24 mouse cellular contexts compared by ENCODE assay signal in the genomic region with DNA sequence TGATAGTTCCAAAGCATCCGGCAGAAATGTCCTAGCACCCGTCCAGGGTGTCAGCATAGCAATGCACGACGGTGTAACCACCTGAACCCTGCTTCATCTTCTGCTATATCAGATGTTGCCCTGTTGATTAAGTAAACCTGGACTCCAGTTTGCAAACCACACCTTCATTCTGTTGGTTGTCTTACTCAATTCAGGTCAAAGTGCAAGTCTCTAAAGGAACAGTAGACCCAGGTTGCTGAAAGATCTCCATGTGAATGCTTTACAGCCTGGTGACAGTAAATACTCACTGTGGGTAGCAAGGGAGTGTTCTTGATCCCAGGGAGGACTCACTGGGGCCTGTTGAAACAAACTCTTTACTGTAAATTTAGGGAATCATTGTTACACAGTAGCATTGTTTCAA. TPM values are rescaled to one million over a fixed set of nuclear protein-coding genes. Genes with fewer than 3 reads are reported as not detected.
"Had no signal": no experiment of that assay in that cellular context is flagged by ENCODE, and none has a peak within 500 bp of the region (broad histone marks: within the 10 kb centered on the region; RNA-seq: fewer than 3 reads in every experiment).

No protein-coding gene starts in this region.

- H3K4me1 ChIP-seq: liver, embryonic 13.5 days; megakaryocyte, embryonic 14.5 days had no signal

- DNase-seq: kidney, adult 18-20 months; kidney, adult 9 months; kidney, postnatal 14 days; kidney, postnatal 4 days; layer of hippocampus, adult 9-11 months; liver, embryonic 13.5 days; lung, adult 18-20 months; lung, postnatal 10 days; lung, postnatal 36 days; retina, postnatal 1 day; right cerebral cortex, postnatal 25 days; thymus, postnatal 25 days had no signal

- H3K27ac ChIP-seq: layer of hippocampus, adult 2 months; limb, embryonic 12.5 days; limb, embryonic 15.5 days; liver, embryonic 13.5 days; lung, embryonic 15.5 days; midbrain, embryonic 10.5 days; midbrain, embryonic 13.5 days; neural tube, embryonic 13.5 days; stomach, postnatal 0 days had no signal

- ATAC-seq: midbrain, embryonic 13.5 days; midbrain, embryonic 16.5 days had no signal

- H3K9ac ChIP-seq: limb, embryonic 12.5 days; limb, embryonic 15.5 days; liver, embryonic 13.5 days; lung, embryonic 15.5 days; midbrain, embryonic 13.5 days; neural tube, embryonic 13.5 days had no signal

- H3K4me2 ChIP-seq: limb, embryonic 12.5 days; limb, embryonic 15.5 days; liver, embryonic 13.5 days; lung, embryonic 15.5 days; midbrain, embryonic 13.5 days; neural tube, embryonic 13.5 days had no signal

- H3K4me3 ChIP-seq: layer of hippocampus, adult 2 months; limb, embryonic 12.5 days; limb, embryonic 15.5 days; liver, embryonic 13.5 days; lung, embryonic 15.5 days; megakaryocyte, embryonic 14.5 days; midbrain, embryonic 10.5 days; midbrain, embryonic 13.5 days; myocyte; neural tube, embryonic 13.5 days had no signal

- H3K36me3 ChIP-seq: limb, embryonic 12.5 days; limb, embryonic 15.5 days; liver, embryonic 13.5 days; lung, embryonic 15.5 days; midbrain, embryonic 10.5 days; midbrain, embryonic 13.5 days; neural tube, embryonic 13.5 days had no signal

- H3K9me3 ChIP-seq: limb, embryonic 15.5 days; liver, embryonic 13.5 days; lung, embryonic 15.5 days; midbrain, embryonic 10.5 days; neural tube, embryonic 13.5 days had no signal

RNA-seq across cellular contexts. Expression of gene Epb41l3, which starts 1.4 kb away (rescaled TPM):
- total RNA-seq: neutrophil, adult 5-6 weeks had no signal
